Mouse (Mus musculus) limb, embryonic 14.5 days (tissue): ENCODE results near the gene Gfod2. TPM values are rescaled to one million over a fixed set of nuclear protein-coding genes. Genes with fewer than 3 reads are reported as not detected.
A peak's percentile ranks its signal among the peaks of the same experiment; 100 is the strongest.

Source experiments
- ATAC-seq: fragments of 200-750 bp; cut with Nextera tagmentation; 2 replicates; pipeline ENCODE4 v1.8.0; 2017; ENCODE audit warnings: low read depth, moderate number of reproducible peaks, moderate TSS enrichment; ENCODE audit not compliant: low FRiP score
- DNase-seq: peaks from one replicate; pipeline ENCODE4 v3.0.0-alpha.2; 2015; ENCODE audit warnings: low spot score
- H3K27ac ChIP-seq: fragments of 300-500 bp; sonication (generic); replicated peaks from 2 replicates; pipeline ENCODE4 v1.5.1; 2014; ENCODE audit warnings: low read depth, mild to moderate bottlenecking, low read length, moderate library complexity, mixed read lengths
- H3K27me3 ChIP-seq: fragments of 300-500 bp; sonication (generic); 2 replicates; pipeline ENCODE4 v1.6.1; 2014; ENCODE audit warnings: low read length, mixed read lengths; ENCODE audit not compliant: control insufficient read depth, insufficient read depth
- H3K36me3 ChIP-seq: fragments of 300-500 bp; sonication (generic); 2 replicates; pipeline ENCODE4 v1.6.1; 2014; ENCODE audit warnings: mild to moderate bottlenecking, low read length, moderate library complexity, mixed read lengths; ENCODE audit not compliant: control insufficient read depth, insufficient read depth
- H3K4me1 ChIP-seq: fragments of 300-500 bp; sonication (generic); 2 replicates; pipeline ENCODE4 v1.6.1; 2014; ENCODE audit warnings: antibody characterized with exemption, low read length, mixed read lengths; ENCODE audit not compliant: control insufficient read depth, insufficient read depth
- H3K4me2 ChIP-seq: fragments of 300-500 bp; sonication (generic); replicated peaks from 2 replicates; pipeline ENCODE4 v1.6.1; 2014; ENCODE audit warnings: low read depth, mild to moderate bottlenecking, low read length, moderate library complexity; ENCODE audit not compliant: severe bottlenecking
- H3K4me3 ChIP-seq: fragments of 300-500 bp; sonication (generic); replicated peaks from 2 replicates; pipeline ENCODE4 v1.5.1; 2014; ENCODE audit warnings: low read length
- H3K9ac ChIP-seq: fragments of 300-500 bp; sonication (generic); 2 replicates; pipeline ENCODE4 v1.6.1; 2014; ENCODE audit warnings: mild to moderate bottlenecking, low read depth, low read length, moderate library complexity; ENCODE audit not compliant: severe bottlenecking
- H3K9me3 ChIP-seq: fragments of 300-500 bp; sonication (generic); 2 replicates; pipeline ENCODE4 v1.6.1; 2016; ENCODE audit warnings: low read length; ENCODE audit not compliant: control insufficient read depth
- POLR2A ChIP-seq: fragments of 200-500 bp; IDR thresholded peaks from 2 replicates; pipeline ENCODE4 v1.8.0; 2012; ENCODE audit warnings: inconsistent platforms, mild to moderate bottlenecking, moderate library complexity, borderline replicate concordance; ENCODE audit not compliant: insufficient read depth, insufficient read length; ENCODE audit errors: extremely low read depth
- WGBS: fragments of 180-500 bp; shearing (Covaris S2); extraction: QIAGEN DNeasy Blood & Tissue Kit; methylation state at CpG from one replicate; pipeline ENCODE4 v1.1.7; 2014; 5-methylcytosine and 5-hydroxymethylcytosine counted together
- polyA plus RNA-seq, 2 experiments: library from polyadenylated mRNA; depleted of rRNA in 1 of 2; stranded (reverse) in 1 of 2; unstranded in 1 of 2; fragments of >200 nt; fragmentation: Nextera tagmentation in 1 of 2; extraction: Ambion mirVana in 1 of 2; gene quantifications; 2 replicates each; pipeline versions ENCODE4 v1.2.1 to v1.2.3; 2012 to 2014

Gene Gfod2
- polyA plus RNA-seq, 2 experiments = 11.7 to 13.6 TPM

DNA sequence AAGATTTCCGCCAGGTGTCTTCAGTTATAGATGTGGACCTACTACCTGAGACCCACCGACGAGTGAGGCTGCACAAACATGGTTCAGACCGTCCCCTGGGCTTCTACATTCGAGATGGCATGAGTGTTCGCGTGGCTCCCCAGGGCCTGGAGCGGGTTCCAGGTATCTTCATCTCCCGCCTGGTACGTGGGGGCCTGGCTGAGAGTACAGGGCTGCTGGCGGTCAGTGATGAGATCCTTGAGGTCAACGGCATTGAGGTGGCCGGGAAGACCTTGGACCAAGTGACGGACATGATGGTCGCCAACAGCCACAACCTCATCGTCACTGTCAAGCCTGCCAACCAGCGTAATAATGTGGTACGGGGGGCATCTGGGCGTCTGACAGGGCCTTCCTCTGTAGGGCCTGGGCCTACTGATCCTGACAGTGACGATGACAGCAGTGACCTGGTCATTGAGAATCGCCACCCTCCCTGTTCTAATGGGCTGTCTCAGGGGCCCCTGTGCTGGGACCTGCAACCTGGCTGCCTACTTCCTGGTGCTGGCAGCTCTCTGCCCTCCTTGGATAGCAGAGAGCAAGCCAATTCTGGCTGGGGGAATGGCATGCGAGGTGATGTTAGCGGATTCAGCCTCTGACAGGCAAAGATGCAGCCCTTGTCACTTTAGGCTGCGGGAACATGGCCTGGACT, 55.6 kb downstream of the Gfod2 start:
- no peak for TF ChIP-seq POLR2A
- Histone ChIP-seq H3K27ac (no peak overlapping the region), H3K4me3 (no peak overlapping the region), H3K9ac (no peak overlapping the region), H3K9me3 (no peaks in the 10 kb centered on the region), H3K4me2 (no peak overlapping the region), H3K4me1 (peaks cover 15% of the 10 kb centered on the region; the same call in 1 of the 2 replicates), H3K36me3 (peaks cover 26% of the 10 kb centered on the region), H3K27me3 (no peaks in the 10 kb centered on the region)
- WGBS = 89% methylated on average over 24 of the region's 24 CpGs
- ATAC-seq = no peak
- DNase-seq = no peak

DNA sequence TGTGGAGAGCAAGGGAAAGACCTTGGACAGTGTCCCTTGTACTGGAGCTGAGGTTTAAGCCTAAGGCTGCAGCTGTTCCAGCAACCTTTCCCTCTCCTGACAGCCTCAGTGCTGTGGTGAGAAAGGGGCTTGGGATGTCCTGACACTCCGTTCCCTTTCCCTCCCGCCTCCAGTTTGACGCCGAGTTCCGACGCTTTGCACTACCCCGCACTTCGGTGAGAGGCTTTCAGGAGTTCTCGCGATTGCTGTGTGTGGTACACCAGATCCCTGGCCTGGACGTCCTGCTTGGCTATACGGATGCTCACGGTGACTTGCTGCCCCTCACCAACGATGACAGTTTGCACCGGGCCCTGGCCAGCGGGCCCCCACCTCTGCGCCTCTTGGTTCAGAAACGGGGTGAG, 56.5 kb downstream of the Gfod2 start:
- ATAC-seq (no peak), DNase-seq (no peak)
- Histone ChIP-seq H3K9ac (peak overlapping the region; percentile 40), H3K4me3 (peak overlapping the region; percentile 63), H3K27me3 (no peaks in the 10 kb centered on the region), H3K9me3 (no peaks in the 10 kb centered on the region), H3K4me2 (peak overlapping the region; percentile 74), H3K27ac (no peak overlapping the region), H3K36me3 (peaks cover 35% of the 10 kb centered on the region), H3K4me1 (peaks cover 14% of the 10 kb centered on the region; the same call in 1 of the 2 replicates)
- WGBS = 41% methylated on average over 18 of the region's 18 CpGs
- TF ChIP-seq POLR2A = no peak

DNA sequence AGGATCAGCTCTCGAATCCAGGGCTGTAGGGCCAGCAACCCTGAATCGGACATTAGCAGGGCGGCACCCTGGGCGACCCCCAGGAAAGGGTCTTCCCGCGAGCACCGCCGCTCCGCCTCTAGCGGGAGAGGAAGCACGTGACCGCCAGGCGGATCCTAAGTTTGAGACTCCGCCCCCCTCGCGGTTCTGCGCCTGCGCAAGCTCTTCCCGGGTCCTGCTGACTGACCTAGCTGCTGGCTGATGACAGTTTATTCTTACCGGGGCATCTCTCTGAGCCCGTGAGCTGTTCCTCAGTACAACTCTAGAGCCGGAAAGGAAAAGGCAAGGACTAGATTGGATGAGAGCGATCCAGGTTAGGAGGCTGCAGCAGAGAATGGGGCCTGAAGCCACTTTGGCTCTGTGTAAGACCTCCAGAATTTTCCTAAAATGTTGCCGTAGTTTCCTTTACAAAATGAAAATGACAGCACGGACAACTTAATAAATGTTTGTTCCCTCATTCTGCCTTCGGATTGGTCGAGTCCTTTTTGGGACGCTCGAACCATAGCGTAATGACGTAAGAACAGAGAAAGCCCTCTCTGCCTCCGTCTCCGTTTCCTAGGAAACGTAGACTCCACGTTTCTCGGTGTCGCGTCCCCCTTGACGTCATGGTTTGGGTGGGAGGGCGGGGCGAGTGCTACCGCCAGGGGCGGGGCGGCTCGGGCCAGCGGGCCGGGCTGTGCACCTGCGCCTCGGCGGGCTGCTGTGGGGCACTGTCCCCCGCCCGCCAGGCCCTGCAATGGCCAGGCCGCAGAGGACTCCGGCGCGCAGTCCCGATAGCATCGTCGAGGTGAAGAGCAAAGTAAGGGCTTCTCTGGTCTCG, 57.3 kb downstream of the Gfod2 start, which contains the start of the genes Acd and Pard6a:
TSS of gene Acd (minus strand) at position 137 of the 859 bp plus-strand sequence.
TSS of gene Pard6a (plus strand) at position 183 of the 859 bp plus-strand sequence.
- Histone ChIP-seq H3K4me3 (peak within 1 kb of the TSS; percentile 63), H3K4me1 (peaks cover 7% of the 10 kb centered on the region; the same call in 1 of the 2 replicates), H3K27ac (peak within 1 kb of the TSS; percentile 86), H3K9ac (peak within 1 kb of the TSS; percentile 58), H3K9me3 (no peaks in the 10 kb centered on the region), H3K27me3 (no peaks in the 10 kb centered on the region), H3K36me3 (peaks cover 42% of the 10 kb centered on the region), H3K4me2 (peak within 1 kb of the TSS; percentile 74)
- TF ChIP-seq POLR2A = 0 out of 2 replicates have a peak, but pooled peaks have one; percentile 50
- DNase-seq (peak; percentile 97), ATAC-seq (peak; percentile 90)
- WGBS = under 1% methylated on average over 60 of the region's 60 CpGs

DNA sequence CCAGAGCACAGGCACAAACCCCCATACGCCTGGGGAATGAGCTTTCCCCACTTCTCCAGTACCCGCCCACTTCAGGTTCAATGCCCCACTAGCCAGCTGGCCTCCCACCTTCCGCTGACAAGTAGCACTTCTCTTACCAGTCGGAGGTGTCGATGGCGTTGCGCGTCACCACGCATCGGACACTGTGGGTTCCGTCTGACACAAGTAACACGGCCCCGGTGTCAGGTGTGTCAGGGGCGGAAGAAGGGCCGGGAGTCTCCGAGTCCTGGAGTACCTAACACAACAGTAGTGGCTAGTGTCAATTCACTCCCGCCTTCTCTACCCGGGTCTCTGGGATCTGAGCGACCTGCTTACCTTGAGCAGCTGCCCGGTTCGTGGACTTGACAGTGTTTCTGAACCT, 57.9 kb downstream of the Gfod2 start:
- peaks cover 42% of the 10 kb centered on the region for H3K36me3 ChIP-seq
- H3K4me1 ChIP-seq = peaks cover 5% of the 10 kb centered on the region; the same call in 1 of the 2 replicates
- H3K27me3 ChIP-seq = no peaks in the 10 kb centered on the region
- H3K4me2 ChIP-seq = peak overlapping the region; percentile 74
- no peak for TF ChIP-seq POLR2A
- no peak for DNase-seq
- ATAC-seq = peak; percentile 38
- peak overlapping the region; percentile 63 for H3K4me3 ChIP-seq
- 0% methylated on average over 21 of the region's 21 CpGs for WGBS
- peak overlapping the region; percentile 58 for H3K9ac ChIP-seq
- no peak overlapping the region for H3K27ac ChIP-seq
- no peaks in the 10 kb centered on the region for H3K9me3 ChIP-seq
